Mouse (Mus musculus): ENCODE results near the gene Mea1.

The Mea1 gene

DNA sequence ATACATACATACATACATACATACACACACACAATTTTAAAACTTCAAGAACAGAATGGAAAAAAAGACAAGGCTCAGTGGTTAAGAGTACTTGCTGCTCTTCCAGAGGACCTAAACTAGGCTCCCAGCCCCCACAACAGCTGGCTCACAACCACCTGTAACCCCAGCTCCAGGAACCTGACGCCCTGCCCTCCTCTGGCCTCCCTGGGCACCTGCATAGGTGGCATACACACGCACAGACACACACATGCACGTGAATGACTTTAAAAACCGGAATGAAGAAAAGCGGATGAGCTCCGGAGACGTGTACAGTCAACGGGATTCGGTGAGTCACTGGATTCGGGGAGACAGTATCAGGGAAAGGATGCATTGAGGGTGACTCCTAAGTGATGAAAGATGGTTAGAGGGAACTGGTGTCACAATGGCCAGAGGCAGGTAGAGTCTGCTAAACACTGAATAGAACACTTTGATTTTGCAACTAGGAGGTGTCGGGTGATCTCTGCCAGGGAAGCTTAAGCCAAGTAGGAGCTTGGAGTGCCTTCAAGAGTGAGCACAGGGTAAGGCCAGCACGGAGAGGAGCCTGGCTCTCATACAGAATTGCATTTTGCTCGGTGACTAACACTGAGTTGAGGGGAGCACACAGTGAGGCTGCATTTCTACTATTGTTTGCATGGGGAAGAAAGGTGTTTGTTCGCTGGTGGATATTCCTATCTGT, 27.9 kb downstream of the Mea1 start:
- no peak for DNase-seq

- peak; percentile 94 for DNase-seq
Observed at GRCm38 (mm10) chr17:46710959-46711597, 32.5 kb downstream of the Mea1 start, which contains the start of gene Pex6. Gene Pex6, plus strand, starts transcription at chr17:46711463.

DNA sequence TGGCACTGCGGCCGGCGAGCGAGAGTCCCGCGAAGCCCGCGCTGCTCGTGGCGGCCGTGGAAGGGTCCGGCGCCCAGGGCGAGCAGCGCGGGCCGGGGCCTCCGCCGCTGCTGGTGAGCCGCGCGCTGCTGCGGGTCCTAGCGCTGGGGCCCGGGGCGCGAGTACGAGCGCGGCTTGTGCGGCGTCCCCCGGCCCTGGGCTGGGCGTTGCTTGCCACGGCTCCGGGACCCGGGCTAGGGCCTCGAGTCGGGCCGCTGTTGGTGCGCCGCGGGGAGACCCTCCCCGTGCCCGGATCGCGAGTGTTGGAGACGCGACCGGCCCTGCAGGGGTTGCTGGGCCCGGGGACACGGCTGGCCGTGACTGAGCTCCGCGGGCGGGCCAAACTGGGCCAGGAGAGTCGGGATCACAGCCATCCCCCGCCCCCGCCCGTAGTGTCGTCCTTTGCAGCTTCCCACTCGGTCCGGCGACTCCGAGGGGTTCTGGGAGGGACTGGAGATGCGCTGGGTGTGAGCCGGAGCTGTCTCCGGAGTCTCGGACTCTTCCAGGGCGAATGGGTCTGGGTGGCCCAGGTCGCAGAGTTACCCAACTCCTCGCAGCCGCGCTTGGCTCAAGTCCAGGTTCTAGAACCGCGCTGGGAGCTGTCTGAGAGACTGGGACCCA, 33.1 kb downstream of the Mea1 start:
- DNase-seq: no peak

GRCm38 (mm10) chr17:46712442-46712841, 33.8 kb downstream of the Mea1 start:
- DNase-seq: no peak

DNA sequence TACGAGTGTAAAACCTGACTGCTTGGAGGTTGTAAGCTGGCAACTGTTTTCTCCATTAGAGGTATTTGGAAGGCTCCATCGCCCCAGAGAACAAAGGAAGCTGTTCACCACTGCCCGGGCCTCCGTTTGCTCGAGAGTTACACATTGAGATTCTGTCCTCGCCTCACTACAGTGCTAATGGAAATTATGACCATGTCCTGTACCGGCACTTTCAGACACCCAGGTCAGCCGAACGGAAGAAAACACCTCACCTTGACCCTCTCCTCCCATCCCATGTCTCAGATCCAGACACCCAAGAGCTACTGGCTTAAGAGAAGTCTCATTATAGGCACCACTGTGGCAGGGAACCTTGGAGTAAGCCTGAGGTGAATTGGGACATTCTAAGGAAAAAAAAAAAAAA, 35.3 kb downstream of the Mea1 start:
- DNase-seq: no peak

DNA sequence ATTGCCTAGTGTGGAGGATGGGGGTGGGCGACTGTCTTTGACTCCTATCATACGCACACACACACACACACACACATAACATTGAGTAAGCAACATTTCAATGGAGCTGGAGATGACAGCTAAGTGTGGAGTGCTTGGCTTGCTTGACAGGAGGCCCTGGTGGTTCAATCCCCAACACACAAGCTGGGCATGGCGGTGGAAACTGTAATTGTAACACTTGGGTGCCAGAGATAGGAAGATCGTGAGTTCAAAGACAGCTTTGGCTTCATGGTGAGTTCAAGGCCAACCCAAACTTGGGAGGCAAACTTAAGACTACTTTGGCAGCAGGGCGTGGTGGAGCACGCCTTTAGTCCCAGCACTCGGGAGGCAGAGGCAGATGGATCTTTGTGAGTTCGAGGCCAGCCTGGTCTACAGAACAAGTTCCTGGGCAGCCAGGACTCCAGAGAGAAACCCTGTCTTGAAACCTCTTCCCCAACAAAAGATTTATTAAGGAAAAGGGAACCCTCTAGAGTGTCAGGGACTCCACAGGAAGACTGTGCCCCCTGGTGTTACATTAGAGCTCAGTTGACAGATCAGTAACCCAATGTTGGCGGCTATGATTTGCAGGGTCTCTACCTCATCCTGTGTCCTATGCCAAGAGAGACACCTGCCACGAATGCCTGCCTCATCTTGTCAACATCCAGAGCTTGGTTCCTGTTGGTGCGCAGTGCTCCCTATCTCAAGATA, 36.3 kb downstream of the Mea1 start:
- DNase-seq: peak; percentile 31 to 32

DNA sequence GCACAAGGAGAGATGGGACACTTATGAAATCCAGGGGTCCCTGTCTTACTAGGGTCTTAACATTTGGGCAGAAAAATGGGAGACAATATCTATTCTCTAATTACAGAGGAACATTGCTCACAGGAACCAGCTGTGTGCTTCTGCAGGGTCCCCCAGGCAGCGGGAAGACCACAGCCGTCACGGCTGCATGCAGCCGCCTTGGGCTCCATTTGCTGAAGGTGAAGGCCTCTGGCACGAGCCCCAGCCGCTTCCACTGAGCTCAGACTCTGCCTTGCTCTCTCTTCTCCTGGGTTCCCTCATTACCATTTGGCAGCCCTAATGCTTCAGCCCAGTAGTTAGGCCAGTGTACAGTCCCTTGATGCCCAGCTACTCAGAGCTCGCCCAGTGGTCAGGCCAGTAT, 42.5 kb downstream of the Mea1 start:
- no peak for DNase-seq

- no peak for DNase-seq
Observed at GRCm38 (mm10) chr17:46724477-46725084, 46.0 kb downstream of the Mea1 start.

DNA sequence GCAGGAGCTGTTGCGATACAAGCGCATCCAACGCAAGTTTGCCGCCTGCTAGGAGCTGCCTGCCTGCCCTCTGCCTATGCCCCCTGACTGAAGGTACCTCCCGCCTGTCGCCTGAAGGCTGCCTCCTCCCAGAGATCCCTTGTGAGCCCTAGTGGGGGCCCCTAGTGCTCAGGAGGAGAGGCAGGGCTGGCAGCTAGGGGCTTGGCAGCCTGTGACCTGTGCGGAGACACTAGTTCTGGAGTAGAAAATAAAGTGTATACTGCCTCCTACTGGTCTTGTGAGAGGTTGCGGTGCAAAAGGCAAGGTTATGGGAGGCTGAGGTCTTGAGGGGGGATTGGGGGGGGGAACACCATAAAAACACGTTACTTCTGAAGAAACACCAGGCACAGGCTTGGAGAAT, 46.7 kb downstream of the Mea1 start:
- DNase-seq: peak; percentile 60 to 63

- no peak for DNase-seq
Observed at GRCm38 (mm10) chr17:46725731-46726645, 47.4 kb downstream of the Mea1 start.

DNA sequence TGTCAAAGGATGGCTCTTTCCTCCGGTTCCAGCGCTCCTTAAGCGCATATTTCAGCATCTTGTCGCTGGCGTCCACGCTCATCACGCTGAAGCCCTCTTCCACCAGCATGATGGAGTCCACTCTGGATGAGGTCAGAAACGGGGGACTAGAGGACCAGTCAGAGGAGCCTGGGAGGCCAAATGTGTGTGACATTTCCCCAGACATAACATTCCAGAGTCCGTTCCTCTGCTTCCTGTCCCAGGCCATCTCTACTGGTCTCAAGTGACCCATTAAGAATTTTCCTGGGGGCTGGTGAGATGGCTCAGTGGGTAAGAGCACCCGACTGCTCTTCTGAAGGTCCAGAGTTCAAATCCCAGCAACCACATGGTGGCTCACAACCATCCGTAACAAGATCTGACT, 48.7 kb downstream of the Mea1 start:
- no peak for DNase-seq

GRCm38 (mm10) chr17:46728021-46728420, 49.4 kb downstream of the Mea1 start:
- DNase-seq: peak; percentile 29 to 37

DNA sequence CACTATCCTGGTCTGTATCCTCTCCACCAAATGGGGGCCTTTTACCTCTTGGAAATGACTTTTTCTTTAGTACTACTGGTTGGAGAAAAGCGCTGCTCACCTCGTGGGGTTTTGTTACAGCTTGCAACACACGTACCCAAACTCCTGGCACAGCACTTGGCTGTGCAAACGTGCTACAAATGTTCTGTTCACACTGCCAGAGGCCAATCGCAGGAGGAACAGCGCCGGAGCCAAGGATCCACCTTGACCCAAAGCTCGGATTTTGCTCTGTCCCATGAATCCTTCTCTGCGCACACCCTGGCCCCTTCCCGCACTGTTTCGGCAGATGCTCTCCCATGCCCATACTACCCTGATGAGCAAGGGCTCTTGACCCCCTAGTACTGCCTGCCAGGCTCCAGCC, 49.9 kb downstream of the Mea1 start:
- DNase-seq: no peak

GRCm38 (mm10) chr17:46728904-46729318, 50.3 kb downstream of the Mea1 start, which contains the start of gene Gnmt:
Gene Gnmt, minus strand, starts transcription at chr17:46729168.
- no peak for DNase-seq
